Mouse (Mus musculus): ENCODE measurements at regions not wholly inside any gene's neighbourhood (a gene's known extent, or its start where the extent isn't known, plus 50 kb on each side); places are given as distances from the start of the nearest gene placed in this dataset.

GRCm38 (mm10) chr11:114423322-114423721 lies 245.0 kb upstream of the Rpl38 start:
- Histone ChIP-seq H3K36me3 (ENCODE audit: control insufficient read depth, insufficient read depth, low read length) (no peaks in the 10 kb centered on the region), H3K9me3 (ENCODE audit: control insufficient read depth, low read length) (no peaks in the 10 kb centered on the region), H3K4me3 (replicated peaks; ENCODE audit: low read length) (no peak overlapping the region), H3K9ac (ENCODE audit: low read depth, low read length, severe bottlenecking) (no peak overlapping the region), H3K4me1 (ENCODE audit: control insufficient read depth, insufficient read depth, low read length) (no peaks in the 10 kb centered on the region), H3K27ac (replicated peaks; ENCODE audit: low read depth, low read length) (no peak overlapping the region), H3K27me3 (ENCODE audit: control insufficient read depth, insufficient read depth, low read length) (no peaks in the 10 kb centered on the region), H3K4me2 (replicated peaks; ENCODE audit: low read depth, low read length, severe bottlenecking) (no peak overlapping the region)
- no peak for DNase-seq (ENCODE audit: low spot score)
- no peak for ATAC-seq (ENCODE audit: low FRiP score, low read depth)
- TF ChIP-seq POLR2A (IDR thresholded peaks at IDR 0.05; ENCODE audit: borderline replicate concordance, extremely low read depth, insufficient read depth, insufficient read length): no peak
- 82% methylated on average over 19 of the region's 19 CpGs for WGBS

- ATAC-seq (ENCODE audit: low FRiP score, low read depth) (no peak), DNase-seq (ENCODE audit: low spot score) (no peak)
- H3K9ac ChIP-seq (ENCODE audit: low read depth, low read length, severe bottlenecking): no peak overlapping the region
- no peak overlapping the region for H3K27ac ChIP-seq (replicated peaks; ENCODE audit: low read depth, low read length)
- H3K4me3 ChIP-seq (replicated peaks; ENCODE audit: low read length): no peak overlapping the region
- 80% methylated on average over 7 of the region's 7 CpGs for WGBS
- TF ChIP-seq POLR2A (IDR thresholded peaks at IDR 0.05; ENCODE audit: borderline replicate concordance, extremely low read depth, insufficient read depth, insufficient read length): no peak
- H3K4me1 ChIP-seq (ENCODE audit: control insufficient read depth, insufficient read depth, low read length): no peaks in the 10 kb centered on the region
- no peak overlapping the region for H3K4me2 ChIP-seq (replicated peaks; ENCODE audit: low read depth, low read length, severe bottlenecking)
- no peaks in the 10 kb centered on the region for H3K9me3 ChIP-seq (ENCODE audit: control insufficient read depth, low read length)
- no peaks in the 10 kb centered on the region for H3K36me3 ChIP-seq (ENCODE audit: control insufficient read depth, insufficient read depth, low read length)
- H3K27me3 ChIP-seq (ENCODE audit: control insufficient read depth, insufficient read depth, low read length): no peaks in the 10 kb centered on the region
Measured at GRCm38 (mm10) chr11:114419002-114419401, 249.3 kb upstream of the Rpl38 start.

GRCm38 (mm10) chr11:114416168-114416567 lies 252.2 kb upstream of the Rpl38 start:
- no peak overlapping the region for H3K4me2 ChIP-seq (replicated peaks; ENCODE audit: low read depth, low read length, severe bottlenecking)
- ATAC-seq (ENCODE audit: low FRiP score, low read depth) (no peak), DNase-seq (ENCODE audit: low spot score) (no peak)
- H3K36me3 ChIP-seq (ENCODE audit: control insufficient read depth, insufficient read depth, low read length): no peaks in the 10 kb centered on the region
- no peak overlapping the region for H3K9ac ChIP-seq (ENCODE audit: low read depth, low read length, severe bottlenecking)
- no peak for TF ChIP-seq POLR2A (IDR thresholded peaks at IDR 0.05; ENCODE audit: borderline replicate concordance, extremely low read depth, insufficient read depth, insufficient read length)
- H3K27me3 ChIP-seq (ENCODE audit: control insufficient read depth, insufficient read depth, low read length): no peaks in the 10 kb centered on the region
- no peak overlapping the region for H3K4me3 ChIP-seq (replicated peaks; ENCODE audit: low read length)
- H3K4me1 ChIP-seq (ENCODE audit: control insufficient read depth, insufficient read depth, low read length): no peaks in the 10 kb centered on the region
- 66% methylated on average over 6 of the region's 6 CpGs for WGBS
- H3K9me3 ChIP-seq (ENCODE audit: control insufficient read depth, low read length): no peaks in the 10 kb centered on the region
- H3K27ac ChIP-seq (replicated peaks; ENCODE audit: low read depth, low read length): no peak overlapping the region

DNA sequence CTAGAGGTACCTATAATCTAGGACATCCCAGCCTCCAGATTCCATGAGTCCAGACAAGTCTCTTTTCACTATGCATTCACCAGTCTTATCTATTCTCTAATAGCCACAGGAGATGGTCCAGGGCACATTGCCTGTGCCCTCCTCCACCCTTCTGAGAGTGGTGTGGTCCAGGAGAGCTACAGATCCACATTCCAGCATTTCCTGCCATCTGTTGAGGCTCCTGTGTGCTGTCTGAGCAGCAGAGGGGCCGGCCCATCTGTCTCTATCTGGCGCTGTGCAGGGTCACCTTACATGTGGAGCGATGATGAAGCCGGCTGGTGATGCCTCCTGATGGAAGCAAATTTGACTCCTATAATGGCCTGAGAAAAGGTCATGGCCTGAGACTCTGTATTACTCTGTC lies 263.9 kb upstream of the Rpl38 start:
- ATAC-seq (ENCODE audit: low FRiP score, low read depth) (no peak), DNase-seq (ENCODE audit: low spot score) (no peak)
- H3K9ac ChIP-seq (ENCODE audit: low read depth, low read length, severe bottlenecking): no peak overlapping the region
- 34% methylated on average over 4 of the region's 4 CpGs for whole genome bisulfite sequencing
- no peak overlapping the region for H3K27ac ChIP-seq (replicated peaks; ENCODE audit: low read depth, low read length)
- no peaks in the 10 kb centered on the region for H3K27me3 ChIP-seq (ENCODE audit: control insufficient read depth, insufficient read depth, low read length)
- H3K36me3 ChIP-seq (ENCODE audit: control insufficient read depth, insufficient read depth, low read length): no peaks in the 10 kb centered on the region
- H3K4me1 ChIP-seq (ENCODE audit: control insufficient read depth, insufficient read depth, low read length): peaks cover 12% of the 10 kb centered on the region
- no peak overlapping the region for H3K4me2 ChIP-seq (replicated peaks; ENCODE audit: low read depth, low read length, severe bottlenecking)
- no peaks in the 10 kb centered on the region for H3K9me3 ChIP-seq (ENCODE audit: control insufficient read depth, low read length)
- TF ChIP-seq POLR2A (IDR thresholded peaks at IDR 0.05; ENCODE audit: borderline replicate concordance, extremely low read depth, insufficient read depth, insufficient read length): no peak
- no peak overlapping the region for H3K4me3 ChIP-seq (replicated peaks; ENCODE audit: low read length)

DNA sequence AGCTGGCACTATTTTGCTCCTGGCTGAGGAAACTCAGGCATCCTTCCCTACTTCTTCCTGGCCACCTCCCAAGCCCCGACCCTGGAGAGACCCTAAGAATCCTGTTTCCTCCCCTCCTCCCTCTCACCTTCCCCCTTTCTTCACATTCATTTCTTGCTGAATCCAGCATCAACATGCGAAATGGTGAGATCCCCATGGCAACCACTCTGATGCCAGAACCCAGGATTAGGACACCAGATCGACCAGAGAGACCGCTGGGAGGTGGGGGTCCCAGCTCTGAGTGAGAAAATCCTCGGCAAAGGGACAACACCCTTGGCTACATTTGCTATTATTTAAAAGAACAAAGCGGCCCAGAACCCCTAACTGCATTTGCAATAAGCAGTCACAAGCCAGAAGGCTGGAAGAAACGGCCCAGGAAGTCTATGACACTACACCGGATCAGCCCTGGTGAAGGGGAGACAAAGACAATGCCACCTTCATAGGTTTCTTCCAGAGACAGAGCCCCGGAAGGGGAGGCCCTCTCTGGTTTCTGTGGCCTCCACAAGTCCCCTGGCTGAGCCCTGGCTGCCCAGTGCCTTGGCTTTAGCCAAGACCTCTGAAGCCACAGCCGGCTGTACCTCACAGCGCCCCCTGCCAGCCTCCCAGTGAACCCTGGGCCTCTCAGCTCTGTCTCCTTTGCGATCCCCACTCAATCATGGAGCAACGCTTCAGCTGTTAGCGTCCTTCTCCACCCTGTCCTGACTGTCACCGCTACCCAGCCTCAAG lies 265.6 kb upstream of the Rpl38 start:
- H3K27me3 ChIP-seq (ENCODE audit: control insufficient read depth, insufficient read depth, low read length): no peaks in the 10 kb centered on the region
- 0 out of 2 replicates have a peak overlapping the region, but pooled peaks have one; percentile 13 for H3K27ac ChIP-seq (replicated peaks; ENCODE audit: low read depth, low read length)
- 32% methylated on average over 15 of the region's 15 CpGs for WGBS

More for the DNA sequence above, 265.6 kb upstream of the Rpl38 start:
- Histone ChIP-seq H3K4me3 (replicated peaks; ENCODE audit: low read length) (no peak overlapping the region), H3K9me3 (ENCODE audit: control insufficient read depth, low read length) (no peaks in the 10 kb centered on the region), H3K36me3 (ENCODE audit: control insufficient read depth, insufficient read depth, low read length) (no peaks in the 10 kb centered on the region), H3K4me2 (replicated peaks; ENCODE audit: low read depth, low read length, severe bottlenecking) (no peak overlapping the region), H3K4me1 (ENCODE audit: control insufficient read depth, insufficient read depth, low read length) (peaks cover 12% of the 10 kb centered on the region), H3K9ac (ENCODE audit: low read depth, low read length, severe bottlenecking) (no peak overlapping the region)
- TF ChIP-seq POLR2A (IDR thresholded peaks at IDR 0.05; ENCODE audit: borderline replicate concordance, extremely low read depth, insufficient read depth, insufficient read length): no peak
- peak; percentile 26; the same call in 1 of the 2 replicates for ATAC-seq (ENCODE audit: low FRiP score, low read depth)
- DNase-seq (ENCODE audit: low spot score): peak; percentile 32
